Mouse (Mus musculus) C2C12 (cell line): ENCODE measurements around the gene Klk1b4.

Experiments
- CTCF ChIP-seq: IDR thresholded peaks from one replicate; pipeline ENCODE4 v1.5.1; 2011; ENCODE audit not compliant: control insufficient read depth, insufficient read depth, insufficient read length
- USF1 ChIP-seq: IDR thresholded peaks from one replicate; pipeline ENCODE4 v1.6.1; 2011; ENCODE audit warnings: low read depth, mild to moderate bottlenecking, control low read depth, moderate library complexity

DNA sequence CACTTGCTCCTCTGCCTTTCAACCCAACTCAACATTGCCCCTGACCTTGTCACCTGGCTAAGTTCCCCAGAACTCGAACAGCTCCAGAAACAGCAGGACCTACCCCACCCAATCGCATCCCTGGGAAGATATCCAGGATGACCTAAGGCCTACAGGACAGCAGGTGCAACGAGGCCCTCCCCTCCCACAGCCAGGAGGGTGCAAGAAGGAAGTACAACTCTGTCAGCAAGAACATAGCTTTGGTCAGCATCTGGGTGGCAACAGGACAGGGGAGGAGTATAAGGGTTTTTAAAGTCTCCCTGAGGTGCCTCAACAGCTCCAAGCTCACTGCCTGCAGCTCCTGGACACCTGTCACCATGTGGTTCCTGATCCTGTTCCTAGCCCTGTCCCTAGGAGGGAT lies 9.3 kb upstream of the Klk1b4 start, which contains the start of gene Klk1b3:
- TF ChIP-seq CTCF (no peak), USF1 (no peak)
